Mouse (Mus musculus) heart, postnatal 0 days (tissue): Measurements from ENCODE around the gene Rom1.

Experiments
- CTCF ChIP-seq: IDR thresholded peaks from 2 replicates; pipeline ENCODE4 v1.5.1; 2016; ENCODE audit warnings: antibody characterized with exemption, control low read depth, low read depth
- EP300 ChIP-seq: IDR thresholded peaks from 2 replicates; pipeline ENCODE4 v1.6.1; 2016; ENCODE audit warnings: antibody characterized with exemption, low read depth

DNA sequence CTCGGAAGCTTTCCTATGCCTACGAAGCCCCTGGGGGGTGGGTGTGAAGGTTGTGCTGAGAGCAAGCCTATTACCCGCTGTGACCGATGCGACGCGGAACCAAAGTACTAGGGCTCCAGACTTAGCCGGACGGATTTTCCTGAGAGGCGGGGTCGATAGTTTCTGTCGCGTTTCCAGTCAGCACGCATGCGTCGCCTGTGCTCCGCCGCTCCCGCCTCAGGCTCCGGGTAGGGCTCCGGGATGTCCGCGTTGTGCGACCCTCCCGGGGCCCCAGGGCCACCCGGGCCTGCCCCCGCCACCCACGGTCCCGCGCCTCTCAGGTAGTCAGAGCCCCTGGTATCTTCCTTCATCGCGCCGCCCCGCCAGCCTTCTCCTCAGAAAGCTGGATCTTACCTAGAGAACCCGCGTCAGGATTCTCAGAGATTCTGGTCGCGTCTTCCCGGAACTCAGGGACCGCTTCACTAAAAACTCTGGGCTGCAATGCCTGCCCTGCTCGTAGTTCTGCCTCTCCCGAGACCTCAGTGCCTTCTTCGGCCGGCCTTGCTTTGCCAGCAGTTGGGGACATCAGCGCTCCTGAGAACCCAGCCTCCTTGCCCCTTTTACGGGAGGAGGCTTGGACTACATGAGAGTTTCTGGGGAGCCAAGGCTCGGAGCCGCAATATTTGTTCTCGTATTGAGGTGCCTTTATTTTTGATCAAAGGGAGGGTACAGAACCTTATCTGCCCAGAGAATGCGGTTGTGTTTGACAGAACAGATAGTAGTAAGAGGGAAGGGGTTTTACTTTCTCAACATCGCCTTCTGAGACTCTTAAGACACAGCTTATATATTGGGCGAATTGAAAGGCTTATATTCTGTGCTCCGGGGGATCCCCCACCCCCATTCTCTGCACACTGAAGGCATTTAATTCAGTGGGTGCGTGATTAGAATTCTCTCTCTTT, 36.1 kb downstream of the Rom1 start, which contains the start of gene Ints5:
- TF ChIP-seq CTCF, result no peak
- TF ChIP-seq EP300, result no peak
